Mouse (Mus musculus) 3T3-L1 (cell line): ENCODE measurements at regions not wholly inside any gene's neighbourhood (a gene's known extent, or its start where the extent isn't known, plus 50 kb on each side); places are given as distances from the start of the nearest gene placed in this dataset.
A peak's percentile ranks its signal among the peaks of the same experiment; 100 is the strongest.

Source experiments
- DNase-seq: peaks from one replicate; pipeline ENCODE4 v3.0.0-alpha.2; 2015; ENCODE audit warnings: low read depth, low spot score

DNA sequence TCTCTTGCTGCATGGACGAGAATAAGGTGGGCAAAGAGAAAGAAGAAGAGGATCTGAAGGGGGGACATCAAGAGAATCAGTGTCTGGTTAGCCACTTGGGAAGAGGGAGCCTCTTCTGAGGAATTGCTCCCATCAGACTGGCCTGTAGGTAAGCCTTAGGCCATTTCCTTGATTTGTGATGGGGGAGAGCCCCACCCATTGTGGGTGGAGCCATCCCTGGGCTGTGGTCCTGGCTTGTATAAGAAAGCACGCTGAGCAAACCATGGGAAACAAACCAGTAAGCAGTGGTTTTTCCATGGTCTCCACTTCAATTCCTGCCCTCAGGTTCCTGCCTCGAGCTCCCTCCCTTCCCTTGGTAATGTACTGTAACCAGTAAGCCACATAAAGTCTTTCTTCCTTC, 57.7 kb upstream of the Sez6l start:
- no peak for DNase-seq

DNA sequence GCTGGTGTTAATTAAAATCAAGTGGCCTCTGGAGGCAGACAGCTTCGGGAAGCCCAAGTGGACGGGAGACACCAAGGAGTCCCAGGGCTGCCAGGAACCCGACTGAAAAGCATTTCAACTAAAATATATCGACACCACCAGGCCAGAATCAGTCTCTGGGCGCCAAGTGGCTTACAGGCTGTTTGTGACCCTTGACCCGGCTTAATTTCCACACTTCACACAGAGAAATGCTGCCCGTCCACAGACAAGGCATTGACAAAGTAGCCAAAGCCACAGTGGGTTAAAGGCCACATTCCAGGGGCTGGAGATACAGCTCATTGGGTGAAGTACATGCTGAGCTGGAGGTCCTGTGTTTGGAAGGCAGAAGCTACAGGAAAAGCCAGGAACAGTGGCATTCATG, 54.8 kb upstream of the Sez6l start:
- DNase-seq = peak; percentile 10

DNA sequence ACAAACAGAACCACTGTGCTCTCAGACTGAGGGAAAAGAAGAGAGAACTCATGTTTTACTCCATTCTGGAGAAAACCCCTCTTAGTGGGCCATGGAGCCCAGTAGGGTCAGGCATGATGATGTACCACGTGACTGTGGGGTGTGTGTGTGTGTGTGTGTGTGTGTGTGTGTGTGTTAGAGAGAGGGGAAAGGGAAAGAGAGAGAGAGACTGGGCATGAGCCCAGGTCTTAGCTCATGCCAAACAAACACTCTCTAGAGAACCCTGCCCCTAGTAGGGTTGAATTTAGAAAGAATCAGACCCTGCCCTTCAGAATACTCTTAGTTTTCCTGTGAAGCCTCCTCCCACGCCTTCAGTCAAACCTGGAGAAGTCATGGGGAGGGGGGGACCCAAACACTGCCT, 52.7 kb upstream of the Sez6l start:
- DNase-seq = no peak

DNA sequence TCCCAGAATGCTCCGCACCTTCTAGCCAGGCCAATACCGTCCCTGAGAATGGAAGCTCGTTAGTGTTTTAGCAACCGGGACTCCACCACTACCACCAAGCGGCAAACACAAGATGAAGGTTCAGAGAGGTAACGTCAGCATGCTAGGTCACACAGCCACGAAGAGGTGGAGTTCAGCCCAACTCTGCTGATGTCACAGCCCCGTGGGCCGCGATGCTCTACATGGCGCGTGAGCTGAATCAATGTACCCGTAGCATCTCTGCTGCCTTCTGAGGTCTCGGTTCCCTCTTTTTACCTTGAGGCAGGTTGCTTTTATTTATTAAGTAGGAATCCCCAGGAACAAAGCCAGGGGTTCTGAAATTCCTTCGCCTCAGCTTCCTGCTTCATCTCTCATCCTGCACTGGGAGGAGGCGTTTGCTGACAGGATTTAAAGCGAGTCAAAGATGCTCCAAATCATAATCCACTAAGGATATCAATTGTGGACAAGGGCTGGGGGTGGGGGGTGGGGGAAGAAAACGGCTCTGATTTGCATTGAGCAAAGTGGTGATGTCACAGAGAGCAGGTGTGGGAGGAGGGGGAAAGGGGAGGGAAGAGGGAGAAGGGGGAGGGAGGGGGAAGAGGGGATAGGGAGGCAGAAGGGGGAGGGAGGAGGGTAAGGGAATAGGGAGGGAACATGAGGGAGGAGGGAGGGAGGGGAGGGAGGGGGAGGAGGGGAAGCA, 51.2 kb upstream of the Sez6l start:
- DNase-seq = no peak

DNA sequence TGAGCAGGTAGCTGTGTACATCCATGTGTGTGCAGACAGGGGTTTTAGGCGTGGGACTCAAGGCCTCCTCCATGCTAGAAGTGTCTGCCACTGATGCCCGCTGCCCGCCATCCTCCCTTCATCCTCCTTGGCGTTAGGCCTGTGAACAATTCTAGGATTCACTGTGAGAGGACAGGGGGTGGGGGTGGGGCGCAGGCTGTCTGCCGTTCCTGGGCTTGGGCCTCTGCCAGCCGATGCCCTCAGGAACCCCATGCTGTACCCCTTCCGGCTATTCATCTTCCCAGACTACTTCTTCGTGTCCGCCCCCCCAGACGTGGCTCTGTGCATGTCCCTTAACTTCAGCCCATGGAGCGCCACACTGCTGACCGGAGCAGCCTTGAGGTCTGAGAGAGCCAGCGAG, 50.3 kb upstream of the Sez6l start:
- DNase-seq = no peak
